Mouse (Mus musculus) layer of hippocampus, postnatal 25 days (tissue): ENCODE results near the gene Clba1. TPM values are rescaled to one million over a fixed set of nuclear protein-coding genes. Genes with fewer than 3 reads are reported as not detected.
A peak's percentile ranks its signal among the peaks of the same experiment; 100 is the strongest.

ENCODE experiments used
- DNase-seq, 2 experiments: peaks; one replicate each; pipeline ENCODE4 v3.0.0; 2022; ENCODE audit warnings: mixed read lengths in 2 of 2, low spot score in 1 of 2; ENCODE audit errors: extremely low spot score in 1 of 2
- total RNA-seq, 2 experiments: library from RNA; stranded (reverse); gene quantifications; 2 replicates each; pipeline ENCODE4 v1.2.3; 2021

Gene Clba1
- total RNA-seq, 2 experiments from 2014 or later = 13.5 to 14.7 TPM

DNA sequence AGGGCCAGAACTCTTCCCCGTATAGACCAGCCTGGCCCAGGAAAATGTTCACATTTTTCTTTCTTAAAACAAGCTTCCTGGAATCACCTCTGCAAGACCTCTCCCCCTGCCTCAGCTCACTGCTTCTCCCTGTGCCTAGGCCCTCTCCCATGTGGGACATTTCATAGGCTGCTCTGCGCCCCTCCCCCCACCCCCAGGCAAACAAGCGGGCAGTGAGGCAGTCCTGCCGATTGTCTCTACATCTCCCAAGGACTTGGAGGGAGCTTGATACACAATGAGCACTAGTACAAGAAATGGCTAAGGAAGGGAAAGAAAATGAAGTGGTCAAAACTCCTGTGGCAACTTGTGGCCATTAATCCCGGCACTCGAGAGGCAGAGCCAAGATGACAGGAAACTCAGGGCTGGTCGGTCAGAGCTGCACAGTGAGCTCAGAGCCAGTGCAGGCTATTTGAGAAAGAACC lies 14.4 kb upstream of the Clba1 start:
- DNase-seq = no peak

DNA sequence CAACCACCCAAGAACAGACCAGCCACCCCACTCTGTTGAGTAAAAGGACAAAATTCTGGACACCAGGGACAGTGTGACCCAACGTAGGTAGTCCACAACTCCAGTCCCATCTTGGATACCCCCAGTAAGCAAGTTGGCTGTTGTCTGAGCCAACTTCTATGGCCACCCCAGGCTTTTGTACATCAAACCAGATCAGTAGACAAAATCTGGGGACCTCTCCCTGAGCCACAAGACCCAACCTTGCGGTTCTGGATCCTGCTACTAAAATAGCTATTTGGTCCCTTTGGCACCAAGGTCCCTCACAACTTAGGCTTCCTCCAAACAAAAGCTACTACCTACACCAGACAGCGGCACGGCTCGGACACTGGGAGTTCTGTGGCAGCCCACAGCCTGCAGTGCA lies 13.7 kb upstream of the Clba1 start:
- DNase-seq = no peak

DNA sequence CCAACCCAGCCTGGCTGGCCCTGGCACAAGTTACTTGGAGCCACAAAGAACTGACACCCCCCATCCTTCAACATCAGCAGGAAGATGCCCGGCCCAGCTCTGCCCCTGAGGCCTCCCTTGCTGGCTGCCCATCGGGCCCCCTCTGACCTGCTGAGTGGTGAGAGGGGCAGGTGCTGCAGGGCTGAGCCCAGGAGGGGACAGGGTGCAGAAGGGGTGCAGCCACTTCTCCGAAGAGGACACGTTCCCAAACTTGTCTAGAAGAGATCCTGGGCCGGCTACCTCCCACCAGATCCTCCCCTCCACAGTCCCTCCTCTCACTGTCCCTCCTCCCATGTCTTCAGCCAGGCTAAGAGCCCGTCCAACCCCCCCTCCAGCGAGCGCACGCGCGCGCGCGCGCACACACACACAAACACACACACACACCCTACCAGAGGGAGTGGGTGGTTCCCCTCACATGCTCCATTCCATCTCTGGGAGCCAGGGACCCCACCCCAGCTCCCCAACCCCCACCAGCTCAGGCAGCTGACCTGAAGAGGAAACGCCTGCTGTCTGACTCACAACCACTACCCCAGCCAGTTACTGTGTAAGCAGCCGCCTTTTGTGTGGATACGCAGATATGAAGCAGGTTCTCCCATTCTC lies 13.2 kb upstream of the Clba1 start:
- DNase-seq = no peak

DNA sequence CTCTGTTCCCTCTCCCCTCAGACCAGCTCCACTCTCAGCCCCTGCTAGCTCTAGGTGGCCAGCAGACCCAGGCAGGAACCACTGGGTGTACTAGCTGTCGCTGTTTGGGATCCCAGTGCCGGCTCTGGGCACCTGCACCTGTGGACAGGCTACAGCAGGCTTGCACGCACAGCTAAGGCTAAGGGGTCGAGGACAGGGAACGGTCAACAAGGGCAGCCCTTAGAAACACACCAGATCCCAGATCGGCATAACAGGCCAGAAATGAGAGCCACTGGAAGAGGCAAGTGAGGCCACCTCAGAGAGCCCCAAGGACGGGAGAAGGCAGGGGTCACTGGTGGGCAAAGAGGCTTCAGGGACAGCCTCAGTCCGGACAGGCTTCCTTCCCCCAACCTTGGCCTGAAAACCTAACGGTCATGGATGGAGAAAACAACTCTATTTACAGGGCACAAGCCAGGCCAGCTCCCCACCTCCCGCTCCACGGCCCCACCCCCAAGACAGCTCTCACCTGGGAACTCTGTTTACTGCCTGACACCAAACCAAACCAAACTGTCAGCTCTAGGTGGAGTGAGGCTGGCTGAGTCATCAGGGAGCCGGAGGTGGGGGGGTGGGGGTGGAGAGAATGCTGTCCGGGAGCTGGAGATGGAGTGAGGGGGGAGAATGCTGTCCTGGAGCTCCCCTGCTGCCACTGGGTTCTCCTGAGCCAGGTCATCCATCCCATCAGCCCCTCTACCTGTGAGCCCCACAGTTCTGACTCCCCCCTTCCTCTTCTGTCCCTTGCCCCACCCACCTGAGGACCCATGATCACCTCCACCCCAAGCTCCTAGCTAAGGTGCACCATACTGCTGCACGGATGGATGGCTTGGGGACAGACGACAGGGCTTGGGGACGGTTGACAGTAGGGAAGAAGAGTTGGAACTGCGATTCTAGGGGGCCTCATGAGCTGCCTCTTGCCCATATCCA lies 11.9 kb upstream of the Clba1 start:
- no peak for DNase-seq

DNA sequence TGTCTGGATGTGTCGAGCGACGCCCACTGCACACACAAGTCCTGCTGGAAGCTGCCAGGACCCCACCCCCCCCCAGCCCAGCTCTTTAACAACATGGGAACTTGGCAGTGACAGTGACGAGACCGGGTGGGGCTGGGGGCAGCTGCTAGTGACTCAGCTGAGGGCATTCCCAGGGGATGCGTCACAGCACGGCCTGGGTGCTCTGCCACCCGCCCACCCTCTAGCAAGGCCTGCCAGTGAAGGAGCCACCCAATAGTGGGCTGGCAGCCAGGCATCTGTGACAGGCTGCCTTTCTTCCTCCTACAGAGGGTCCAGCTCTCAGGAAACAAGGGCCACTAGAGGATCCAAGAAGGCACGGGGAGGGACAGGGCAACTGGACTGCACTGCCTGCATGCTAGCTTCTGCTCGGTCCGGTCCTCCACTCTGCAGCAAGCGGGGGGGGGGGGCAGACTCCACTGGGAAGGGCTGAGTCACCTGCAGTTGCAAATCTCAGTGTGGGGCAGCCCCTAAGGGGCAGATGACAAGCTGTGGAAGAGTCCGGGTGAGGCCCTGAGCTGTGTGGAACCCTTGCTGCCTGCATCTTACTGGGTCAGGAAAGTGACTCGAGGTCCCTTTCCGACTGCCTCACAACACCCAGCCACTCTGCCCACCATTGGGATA lies 10.9 kb upstream of the Clba1 start:
- peak in 1 of 2 experiments; percentile 35 for DNase-seq

DNA sequence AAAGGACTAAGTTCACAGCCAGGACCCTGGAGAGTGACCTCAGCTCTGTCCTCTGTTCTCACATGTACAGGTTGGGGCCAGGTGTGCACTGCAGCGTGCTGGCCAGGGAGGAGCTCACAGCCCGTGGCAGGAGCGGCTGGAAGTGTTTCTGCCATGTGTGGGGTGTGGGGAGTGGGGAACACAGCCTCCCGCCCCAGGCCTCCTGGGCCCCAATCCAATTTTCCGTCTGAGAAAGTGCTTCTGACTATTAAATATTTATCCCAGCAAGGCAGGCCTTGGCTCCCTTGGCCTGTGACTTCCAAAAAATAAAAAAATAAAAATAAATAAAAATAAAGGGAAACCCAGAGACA lies 10.4 kb upstream of the Clba1 start:
- no peak for DNase-seq

DNA sequence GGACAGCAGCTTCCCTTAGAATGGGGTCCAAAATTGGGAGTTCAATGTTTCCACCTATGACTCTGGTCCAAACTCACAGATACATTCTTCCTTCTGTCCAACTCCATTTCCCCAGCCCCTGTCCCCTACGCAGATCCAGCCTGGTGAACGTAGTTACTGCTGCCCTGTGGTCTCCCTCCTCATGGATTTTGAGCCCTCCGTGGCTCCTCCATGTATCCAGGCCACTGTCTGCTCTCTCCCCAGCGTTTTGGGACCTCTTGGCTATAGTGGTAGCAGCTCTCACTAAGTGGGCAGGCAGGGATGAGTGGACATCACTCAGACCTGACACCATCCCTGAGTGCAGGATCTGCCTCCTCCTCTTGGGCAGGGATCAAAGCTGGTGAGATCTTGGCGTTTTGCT lies 10.0 kb upstream of the Clba1 start:
- no peak for DNase-seq

DNA sequence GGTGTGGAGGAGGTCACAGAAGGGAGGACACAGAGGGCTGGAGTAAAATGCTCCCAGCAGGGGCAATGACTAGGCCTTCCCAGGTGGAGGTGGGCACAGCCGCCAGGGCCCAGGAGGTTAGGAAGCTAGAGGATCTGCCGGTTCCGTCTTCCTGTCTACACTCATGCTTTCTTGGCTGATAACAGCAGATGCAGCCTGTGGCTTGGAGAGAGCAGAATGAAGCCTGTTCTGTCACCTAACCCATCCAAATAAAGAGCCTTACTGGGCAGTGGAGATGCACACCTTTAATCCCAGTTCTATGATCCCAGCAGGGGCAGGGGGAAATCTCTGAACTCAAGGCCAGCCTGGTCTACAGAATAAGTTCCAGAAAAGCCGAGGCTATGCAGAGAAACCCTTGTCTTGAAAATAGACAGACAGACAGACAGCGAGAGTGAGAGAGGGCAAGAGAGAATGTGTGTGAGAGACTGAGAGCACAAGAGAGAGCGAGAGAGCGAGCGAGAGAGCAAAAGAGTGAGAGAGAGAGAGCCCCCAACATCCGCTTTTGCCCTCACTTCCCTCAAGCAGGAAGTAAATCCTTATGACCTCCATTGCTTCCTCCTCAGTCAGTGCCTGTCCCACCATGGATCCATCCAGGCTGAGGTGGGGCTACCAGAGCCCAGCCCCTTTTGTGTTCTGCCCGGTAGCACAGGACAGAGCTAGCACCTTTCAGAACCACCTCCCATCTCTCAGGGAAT lies 9.3 kb upstream of the Clba1 start:
- DNase-seq = no peak

DNA sequence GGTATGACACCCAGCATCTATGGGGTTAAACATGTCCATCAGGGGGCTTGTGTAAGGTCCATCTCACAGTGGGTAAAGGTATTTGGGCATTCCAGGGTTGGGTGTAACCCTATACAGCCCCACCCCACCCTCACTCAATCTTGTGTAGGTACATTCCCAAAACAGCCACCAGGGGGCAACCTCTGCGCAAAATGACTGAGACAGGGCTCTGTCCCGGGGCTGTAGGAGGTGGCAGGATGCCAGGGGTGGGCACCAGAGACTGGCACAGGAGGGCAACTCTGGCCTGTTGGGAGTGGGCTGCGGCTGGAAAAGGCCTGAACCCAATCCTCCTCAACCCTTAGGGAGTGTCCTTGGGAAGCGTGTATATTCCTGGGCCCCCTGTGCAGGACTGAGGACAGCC lies 8.3 kb upstream of the Clba1 start:
- peak; percentile 59 to 78 for DNase-seq

DNA sequence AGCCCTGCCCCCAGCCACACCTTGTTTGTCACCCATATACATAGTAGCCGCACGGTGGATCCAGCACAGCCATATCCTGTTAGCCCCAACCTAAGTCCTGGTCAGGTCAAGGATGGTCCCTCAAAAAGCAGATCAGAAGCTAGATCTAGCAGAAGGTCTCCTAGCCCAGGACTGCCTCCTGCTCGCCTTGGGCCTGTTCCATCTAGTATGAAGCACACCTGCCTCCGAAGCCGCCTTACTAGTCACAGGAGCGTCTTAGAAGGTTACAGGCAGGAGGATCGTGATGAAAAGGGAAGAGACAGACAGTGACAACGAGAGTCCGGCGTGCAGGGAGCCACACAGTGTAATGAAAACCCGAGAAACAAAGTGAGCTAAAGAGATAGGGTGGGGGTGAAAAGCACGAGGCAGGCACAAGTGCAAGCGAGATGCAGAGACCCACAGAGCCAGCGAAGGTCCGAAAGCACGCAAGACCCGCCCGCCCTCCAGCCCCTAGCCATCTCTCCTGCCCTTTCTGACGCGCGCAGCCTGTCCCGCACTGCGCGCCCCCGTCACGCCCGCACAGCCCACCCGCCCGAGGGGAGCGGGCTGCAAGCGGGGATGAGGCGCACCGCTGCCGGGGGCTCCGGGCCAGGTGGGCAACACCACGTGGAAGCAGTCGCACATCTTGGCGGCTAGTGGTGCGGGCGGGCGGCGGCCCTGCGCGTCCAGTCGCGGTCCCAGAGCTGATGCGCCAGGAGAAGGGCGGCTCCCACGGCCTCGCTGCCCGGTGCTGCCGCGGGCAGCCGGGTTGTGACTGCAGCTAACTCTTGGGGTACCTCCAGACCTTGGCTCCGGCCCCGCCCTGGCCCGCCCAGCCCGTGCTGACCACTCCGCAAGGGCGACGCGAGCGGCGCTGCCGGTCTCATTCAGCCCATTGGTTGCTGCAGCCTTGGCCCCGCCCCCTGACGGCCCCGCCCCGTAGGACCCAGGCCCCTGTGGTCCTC lies 6.6 kb upstream of the Clba1 start, which contains the start of gene Ahnak2:
Gene Ahnak2 (minus strand): TSS at position 794 of the 983 bp plus-strand sequence.
- DNase-seq = no peak

DNA sequence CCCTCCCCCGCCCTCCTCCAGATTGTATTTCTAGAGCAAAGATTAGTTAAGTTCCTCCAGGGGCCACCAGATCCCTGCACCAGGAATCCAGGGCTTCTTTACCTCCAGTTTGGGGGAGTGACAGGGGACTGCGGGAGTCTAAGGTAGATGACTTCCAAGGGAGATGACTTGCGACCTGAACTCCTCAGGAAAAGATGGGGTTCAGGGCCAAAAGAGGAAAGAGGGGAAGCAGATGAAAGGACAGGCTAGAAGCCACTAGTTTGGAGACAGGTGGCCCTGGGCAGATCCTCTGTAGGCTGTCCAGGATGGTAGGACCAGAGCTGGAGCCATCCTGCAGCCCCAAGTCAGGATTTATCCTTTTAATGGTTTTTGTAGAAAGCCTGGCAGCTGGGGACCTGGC lies 5.8 kb upstream of the Clba1 start:
- DNase-seq = no peak

DNA sequence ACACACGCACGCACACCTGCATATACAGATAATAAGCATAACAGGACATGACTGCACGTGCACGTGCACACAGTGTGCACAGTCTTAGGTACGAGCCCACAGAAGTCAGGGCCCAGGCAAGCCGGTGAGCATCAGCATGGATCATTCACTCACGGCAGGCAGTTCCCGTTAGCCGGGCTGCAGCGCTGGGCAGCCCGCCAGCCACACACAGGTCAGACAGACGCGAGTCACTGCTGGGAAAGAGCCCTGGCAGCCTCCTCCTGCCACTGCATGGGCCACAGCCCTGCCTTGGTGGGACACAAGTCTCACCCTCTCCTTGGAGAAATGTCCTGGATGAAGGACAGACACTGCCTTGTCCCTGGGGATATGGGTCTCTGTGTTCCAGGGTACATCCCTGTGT lies 4.7 kb upstream of the Clba1 start:
- DNase-seq = no peak

DNA sequence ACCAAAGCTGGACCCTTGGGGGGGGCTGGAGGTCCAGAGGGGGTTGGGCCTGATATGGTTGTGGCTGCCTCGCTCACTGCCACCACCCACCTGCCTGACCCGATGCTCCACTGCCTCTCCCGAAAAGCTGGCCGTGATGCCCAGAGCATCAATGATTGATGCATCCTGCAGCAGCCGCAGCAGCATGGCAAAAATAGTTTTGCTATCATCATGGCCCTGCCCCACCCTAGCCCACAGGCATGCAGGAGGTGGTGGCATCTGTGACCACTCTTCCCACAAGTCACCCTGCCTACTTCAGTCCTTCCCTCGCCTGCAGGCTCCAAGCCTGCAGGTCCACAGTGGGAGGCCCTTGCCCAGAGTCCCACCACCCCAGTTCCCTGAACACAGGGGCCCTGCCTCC lies 2.7 kb upstream of the Clba1 start:
- DNase-seq = no peak

DNA sequence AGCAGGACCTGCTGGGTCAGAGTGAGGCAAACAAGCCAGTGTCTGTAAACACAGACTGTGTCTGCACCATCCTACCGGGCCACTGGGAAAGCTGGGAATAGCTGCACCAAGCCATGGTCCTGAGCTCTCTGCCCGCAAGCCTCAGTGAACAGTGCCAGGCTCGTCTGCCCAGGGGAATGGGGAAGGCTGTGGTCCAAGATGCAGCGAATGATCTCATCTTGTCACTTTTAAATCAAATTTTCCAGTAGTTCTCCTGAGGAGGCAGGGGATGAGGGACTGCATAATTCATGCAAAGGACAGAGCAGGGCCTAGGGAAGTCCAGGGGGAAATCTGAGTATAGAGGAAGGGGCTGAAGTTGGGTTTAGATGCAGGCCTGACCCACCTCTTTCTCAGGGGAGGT lies 941 bp upstream of the Clba1 start:
- DNase-seq = no peak

DNA sequence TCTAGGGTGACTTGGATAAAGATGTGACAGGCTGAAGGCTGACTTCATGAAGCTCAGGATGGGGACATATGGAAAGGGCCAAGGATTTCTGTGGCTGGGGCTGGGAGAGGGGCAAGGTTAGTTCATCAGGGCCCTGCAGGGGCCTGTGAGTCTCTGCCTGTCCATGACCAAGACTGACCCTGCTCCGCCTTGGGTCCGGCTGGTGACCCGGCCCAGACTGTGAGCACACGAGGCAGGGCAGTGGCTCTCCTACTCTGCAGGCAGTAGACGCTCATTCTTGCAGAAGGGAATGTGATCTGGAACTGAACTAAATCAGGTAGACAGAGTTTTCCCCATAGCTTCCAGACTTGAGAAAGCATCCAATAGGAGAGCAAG lies 538 bp upstream of the Clba1 start:
- DNase-seq = no peak

DNA sequence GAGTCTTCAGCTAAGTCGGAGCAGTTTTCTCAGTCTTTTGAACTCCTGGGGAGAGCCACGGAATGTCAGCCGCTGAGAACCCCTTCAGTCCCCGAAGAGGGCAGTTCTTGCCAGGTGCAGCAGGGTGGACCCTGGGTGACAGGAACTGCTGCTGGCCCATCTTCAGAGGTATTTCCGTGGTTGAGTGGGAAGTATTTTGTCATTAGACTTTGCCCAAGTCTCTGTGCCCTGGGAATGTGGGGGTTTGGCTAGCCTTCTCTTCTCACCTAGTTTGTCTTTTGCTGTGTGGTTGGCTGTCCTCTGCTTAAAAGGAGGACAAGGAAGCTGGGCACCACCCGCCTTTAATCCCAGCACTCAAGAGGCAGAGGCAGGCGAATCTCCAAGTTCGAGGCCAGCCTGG lies 904 bp downstream of the Clba1 start:
- DNase-seq = no peak

DNA sequence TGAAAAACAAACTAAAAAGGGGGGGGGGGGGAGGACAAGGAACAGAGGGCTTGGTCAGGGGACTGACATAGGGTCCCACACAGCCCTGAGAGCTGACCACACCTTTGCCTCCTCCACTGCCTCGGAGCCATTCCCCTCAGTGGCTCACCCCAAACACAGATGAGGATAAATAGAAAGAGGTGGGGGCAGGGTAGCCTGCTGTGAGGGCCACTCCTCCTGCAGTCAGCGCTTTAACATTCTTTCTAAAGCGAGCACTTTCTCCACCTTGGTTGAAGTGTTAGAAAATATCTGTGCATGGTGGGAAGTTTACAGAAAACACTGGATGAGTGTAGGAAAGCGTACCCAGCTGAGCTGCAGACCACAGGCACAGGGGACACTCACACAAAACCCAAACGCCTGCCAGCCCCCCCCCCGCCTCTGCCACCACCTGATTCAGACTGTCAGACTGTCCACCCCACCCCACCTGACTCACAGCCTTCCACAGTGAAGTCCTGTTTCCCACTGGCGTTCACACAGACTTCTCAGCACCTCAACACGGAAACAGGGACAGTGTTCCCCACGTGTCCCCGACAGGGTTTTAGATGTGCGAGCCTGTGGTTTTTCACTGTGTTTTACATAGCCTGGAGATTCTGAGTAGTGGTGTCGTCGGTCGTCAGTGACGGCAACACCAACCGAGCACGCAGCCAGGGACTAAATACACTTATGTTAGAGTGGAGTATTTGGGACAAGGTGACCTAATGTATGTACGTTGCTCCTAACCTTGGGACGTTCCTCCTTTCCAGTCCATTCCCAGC lies 1.6 kb downstream of the Clba1 start:
- DNase-seq = no peak

DNA sequence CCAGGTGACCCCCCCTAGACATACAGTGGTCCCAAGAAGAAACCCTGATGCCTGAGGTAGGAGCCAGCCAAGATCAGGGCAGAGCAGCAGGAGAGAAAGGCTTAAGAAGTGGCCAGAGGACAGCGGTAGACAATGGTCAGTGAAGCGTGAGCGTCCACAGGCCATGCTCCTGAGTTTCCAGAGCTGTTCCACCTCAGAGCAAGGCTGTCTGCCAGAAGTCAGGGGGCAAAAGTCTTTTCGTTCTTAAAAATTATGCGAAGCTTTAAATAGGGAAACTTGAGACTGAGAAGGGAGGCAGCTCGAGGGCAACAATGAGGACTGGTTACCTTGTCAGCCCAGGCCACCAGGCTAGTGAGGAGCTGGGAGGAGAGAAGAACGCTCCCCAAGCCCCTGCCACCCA lies 4.6 kb downstream of the Clba1 start:
- DNase-seq = no peak
